Comparison of ENCODE assay signal across 16 mouse cellular contexts in genomic region chr5:121585699-121586098, GRCm38 (mm10). TPM values are rescaled to one million over a fixed set of nuclear protein-coding genes. Genes with fewer than 3 reads are reported as not detected.
DNase-seq lines count a peak whose midpoint lies in the region; ATAC-seq and TF ChIP-seq lines count a peak whose summit lies in the region.
"Had no signal": no experiment of that assay in that cellular context is flagged by ENCODE, and none has a peak within 500 bp of the region (broad histone marks: within the 10 kb centered on the region; RNA-seq: fewer than 3 reads in every experiment).

No protein-coding gene starts in this region.

- no peak for TF ChIP-seq CTCF in layer of hippocampus, adult 2 months (conservative IDR thresholded peaks at IDR 0.05)
- no peak for TF ChIP-seq CTCF in stomach, postnatal 0 days (IDR thresholded peaks at IDR 0.05; ENCODE audit: low read depth)
- TF ChIP-seq CTCF in intestine, postnatal 0 days (IDR thresholded peaks at IDR 0.05; ENCODE audit: low read depth), result no peak

- no peaks in the 10 kb centered on the region for H3K36me3 ChIP-seq in stomach, embryonic 15.5 days
- no peaks in the 10 kb centered on the region for H3K36me3 ChIP-seq in stomach, postnatal 0 days (ENCODE audit: control insufficient read depth, insufficient read depth, low read length)
- H3K36me3 ChIP-seq in intestine, postnatal 0 days (ENCODE audit: control insufficient read depth, insufficient read depth), result no peaks in the 10 kb centered on the region
- no peaks in the 10 kb centered on the region; the same call in 1 of the 2 replicates for H3K36me3 ChIP-seq in hindbrain, embryonic 10.5 days
- H3K36me3 ChIP-seq in midbrain, embryonic 11.5 days (ENCODE audit: control insufficient read depth, insufficient read depth, low read length), result no peaks in the 10 kb centered on the region
- H3K36me3 ChIP-seq: forebrain, embryonic 15.5 days; heart, embryonic 13.5 days; midbrain, embryonic 12.5 days had no signal

- H3K27me3 ChIP-seq in stomach, embryonic 15.5 days (replicated peaks), result no peaks in the 10 kb centered on the region
- no peaks in the 10 kb centered on the region for H3K27me3 ChIP-seq in stomach, postnatal 0 days (ENCODE audit: control insufficient read depth, insufficient read depth, low read length)
- no peaks in the 10 kb centered on the region for H3K27me3 ChIP-seq in intestine, postnatal 0 days (replicated peaks; ENCODE audit: control insufficient read depth, insufficient read depth, low read length)
- H3K27me3 ChIP-seq in hindbrain, embryonic 10.5 days (ENCODE audit: insufficient read depth, poor library complexity, severe bottlenecking), result no peaks in the 10 kb centered on the region
- H3K27me3 ChIP-seq in midbrain, embryonic 11.5 days (ENCODE audit: control insufficient read depth, insufficient read depth, low read length), result no peaks in the 10 kb centered on the region
- H3K27me3 ChIP-seq: forebrain, embryonic 15.5 days; heart, embryonic 13.5 days; hindbrain, embryonic 15.5 days; limb, embryonic 12.5 days; midbrain, embryonic 12.5 days had no signal

- WGBS in stomach, embryonic 15.5 days, result 86% methylated on average over 5 of the region's 5 CpGs
- WGBS in stomach, postnatal 0 days, result 87% methylated on average over 5 of the region's 5 CpGs
- 93% methylated on average over 5 of the region's 5 CpGs for WGBS in intestine, postnatal 0 days
- WGBS in hindbrain, embryonic 10.5 days, result 85% methylated on average over 5 of the region's 5 CpGs
- 81% methylated on average over 5 of the region's 5 CpGs for WGBS in midbrain, embryonic 11.5 days

- ATAC-seq in stomach, embryonic 15.5 days (ENCODE audit: insufficient read depth, low FRiP score, low read depth), result no peak
- ATAC-seq in stomach, postnatal 0 days (ENCODE audit: low FRiP score, low TSS enrichment), result no peak
- ATAC-seq in intestine, postnatal 0 days, result no peak
- ATAC-seq in midbrain, embryonic 11.5 days (ENCODE audit: low FRiP score), result no peak
- ATAC-seq: forebrain, embryonic 15.5 days had no signal

- peaks cover 9% of the 10 kb centered on the region for H3K4me1 ChIP-seq in stomach, embryonic 15.5 days
- H3K4me1 ChIP-seq in stomach, postnatal 0 days (replicated peaks; ENCODE audit: control insufficient read depth, insufficient read depth), result peaks cover 6% of the 10 kb centered on the region
- 0 out of 2 replicates have a peak, but pooled peaks cover 3% of the 10 kb centered on the region for H3K4me1 ChIP-seq in intestine, postnatal 0 days (replicated peaks; ENCODE audit: control insufficient read depth, insufficient read depth, low read length)
- H3K4me1 ChIP-seq in hindbrain, embryonic 10.5 days (replicated peaks), result peaks cover 8% of the 10 kb centered on the region
- H3K4me1 ChIP-seq in midbrain, embryonic 11.5 days (ENCODE audit: control insufficient read depth, insufficient read depth, low read length), result no peaks in the 10 kb centered on the region
- H3K4me1 ChIP-seq: forebrain, embryonic 15.5 days; hindbrain, embryonic 15.5 days; midbrain, embryonic 12.5 days had no signal

- no peak for TF ChIP-seq EP300 in stomach, postnatal 0 days (optimal IDR thresholded peaks at IDR 0.05)

- no peak overlapping the region for H3K4me2 ChIP-seq in stomach, embryonic 15.5 days
- H3K4me2 ChIP-seq in stomach, postnatal 0 days (replicated peaks; ENCODE audit: low read depth), result no peak overlapping the region
- 0 out of 2 replicates have a peak overlapping the region, but pooled peaks have one; percentile 2 for H3K4me2 ChIP-seq in intestine, postnatal 0 days (replicated peaks; ENCODE audit: low read depth)
- H3K4me2 ChIP-seq in midbrain, embryonic 11.5 days, result no peak overlapping the region
- H3K4me2 ChIP-seq: forebrain, embryonic 15.5 days; heart, embryonic 13.5 days; hindbrain, embryonic 15.5 days; limb, embryonic 12.5 days; midbrain, embryonic 12.5 days had no signal

- no peak overlapping the region for H3K4me3 ChIP-seq in layer of hippocampus, adult 2 months
- no peak overlapping the region for H3K4me3 ChIP-seq in stomach, embryonic 15.5 days (replicated peaks)
- no peak overlapping the region for H3K4me3 ChIP-seq in stomach, postnatal 0 days (ENCODE audit: low read depth, low read length)
- H3K4me3 ChIP-seq in intestine, postnatal 0 days (ENCODE audit: low read depth, low read length), result no peak overlapping the region
- no peak overlapping the region for H3K4me3 ChIP-seq in hindbrain, embryonic 10.5 days
- no peak overlapping the region for H3K4me3 ChIP-seq in midbrain, embryonic 11.5 days (ENCODE audit: low read depth, low read length)
- H3K4me3 ChIP-seq: forebrain, embryonic 15.5 days; heart, embryonic 13.5 days; hindbrain, embryonic 15.5 days; limb, embryonic 12.5 days; midbrain, embryonic 12.5 days had no signal

- H3K27ac ChIP-seq in layer of hippocampus, adult 2 months, result peak overlapping the region; percentile 93
- peak overlapping the region; percentile 70; the same call in 1 of the 2 replicates for H3K27ac ChIP-seq in stomach, embryonic 15.5 days
- H3K27ac ChIP-seq in stomach, postnatal 0 days (replicated peaks), result no peak overlapping the region; the same call in 1 of the 2 replicates
- H3K27ac ChIP-seq in intestine, postnatal 0 days (ENCODE audit: low read depth, low read length), result no peak overlapping the region
- no peak overlapping the region for H3K27ac ChIP-seq in hindbrain, embryonic 10.5 days
- no peak overlapping the region for H3K27ac ChIP-seq in midbrain, embryonic 11.5 days (ENCODE audit: low read depth, low read length)
- H3K27ac ChIP-seq: forebrain, embryonic 15.5 days; heart, embryonic 13.5 days; hindbrain, embryonic 15.5 days; limb, embryonic 12.5 days; midbrain, embryonic 12.5 days had no signal

- no peaks in the 10 kb centered on the region for H3K9me3 ChIP-seq in stomach, embryonic 15.5 days
- no peaks in the 10 kb centered on the region for H3K9me3 ChIP-seq in stomach, postnatal 0 days (ENCODE audit: control insufficient read depth, low read length)
- no peaks in the 10 kb centered on the region for H3K9me3 ChIP-seq in intestine, postnatal 0 days (ENCODE audit: control insufficient read depth)
- no peaks in the 10 kb centered on the region for H3K9me3 ChIP-seq in hindbrain, embryonic 10.5 days
- no peaks in the 10 kb centered on the region for H3K9me3 ChIP-seq in midbrain, embryonic 11.5 days (ENCODE audit: control insufficient read depth, low read length)
- H3K9me3 ChIP-seq: forebrain, embryonic 15.5 days; heart, embryonic 13.5 days; hindbrain, embryonic 15.5 days; limb, embryonic 12.5 days; midbrain, embryonic 12.5 days had no signal

- DNase-seq in layer of hippocampus, adult 2 months (ENCODE audit: low spot score in 2 of 2), result no peak
- DNase-seq in layer of hippocampus, adult 11-12 months (ENCODE audit: low spot score), result no peak
- no peak for DNase-seq in stomach, postnatal 0 days (ENCODE audit: low spot score)
- DNase-seq in hindbrain, embryonic 10.5 days (ENCODE audit: low spot score), result no peak
- no peak for DNase-seq in midbrain, embryonic 11.5 days (ENCODE audit: low spot score, missing footprints)
- no peak for DNase-seq in kidney, adult 11 months
- DNase-seq: cerebellum, postnatal 36 days had no signal

- no peak overlapping the region for H3K9ac ChIP-seq in stomach, embryonic 15.5 days
- H3K9ac ChIP-seq in stomach, postnatal 0 days (ENCODE audit: low read length), result no peak overlapping the region
- no peak overlapping the region for H3K9ac ChIP-seq in intestine, postnatal 0 days (ENCODE audit: low read depth, low read length)
- no peak overlapping the region for H3K9ac ChIP-seq in midbrain, embryonic 11.5 days (ENCODE audit: low read length)
- H3K9ac ChIP-seq: forebrain, embryonic 15.5 days; heart, embryonic 13.5 days; hindbrain, embryonic 15.5 days; limb, embryonic 12.5 days; midbrain, embryonic 12.5 days had no signal

RNA-seq across cellular contexts. Expression of gene Aldh2, which starts 7.9 kb away (rescaled TPM):
- 100 to 1,000 TPM; 125 to 134 TPM for total RNA-seq in layer of hippocampus, adult 2 months (2021)
- polyA plus RNA-seq in stomach, embryonic 15.5 days (2015; fragmentation: Nextera tagmentation; extraction: Ambion mirVana), result 196 and 206 TPM in 2 replicates
- polyA plus RNA-seq in stomach, postnatal 0 days (2015; fragmentation: Nextera tagmentation; extraction: Ambion mirVana), result 136 and 145 TPM in 2 replicates
- 179 and 181 TPM in 2 replicates for polyA plus RNA-seq in intestine, postnatal 0 days (2015; fragmentation: Nextera tagmentation; extraction: Ambion mirVana)
- polyA plus RNA-seq in hindbrain, embryonic 10.5 days (2016; fragmentation: Nextera tagmentation; extraction: Ambion mirVana), result 123 and 124 TPM in 2 replicates
- 53.3 and 54.9 TPM in 2 replicates for polyA plus RNA-seq in midbrain, embryonic 11.5 days (2014; fragmentation: Nextera tagmentation; extraction: Ambion mirVana)

RNA-seq across cellular contexts. Expression of gene Acad12, which starts 33.0 kb away (rescaled TPM):
- 1 to 10 TPM; 5.5 to 6.8 TPM for total RNA-seq in layer of hippocampus, adult 2 months (2021)
- polyA plus RNA-seq in stomach, embryonic 15.5 days (2015; fragmentation: Nextera tagmentation; extraction: Ambion mirVana), result 2.3 and 3.6 TPM in 2 replicates
- polyA plus RNA-seq in stomach, postnatal 0 days (2015; fragmentation: Nextera tagmentation; extraction: Ambion mirVana), result 2.3 and 2.6 TPM in 2 replicates
- 3.5 and 3.8 TPM in 2 replicates for polyA plus RNA-seq in intestine, postnatal 0 days (2015; fragmentation: Nextera tagmentation; extraction: Ambion mirVana)
- polyA plus RNA-seq in hindbrain, embryonic 10.5 days (2016; fragmentation: Nextera tagmentation; extraction: Ambion mirVana), result 1.9 TPM in 2 replicates
- 1.5 TPM in 2 replicates for polyA plus RNA-seq in midbrain, embryonic 11.5 days (2014; fragmentation: Nextera tagmentation; extraction: Ambion mirVana)

RNA-seq across cellular contexts. Expression of gene Mapkapk5, which starts 40.0 kb away (rescaled TPM):
- total RNA-seq in layer of hippocampus, adult 2 months (2021), result 10 to 100 TPM; 68.1 to 76.2 TPM
- 46.7 and 48.9 TPM in 2 replicates for polyA plus RNA-seq in stomach, embryonic 15.5 days (2015; fragmentation: Nextera tagmentation; extraction: Ambion mirVana)
- 25.0 and 28.6 TPM in 2 replicates for polyA plus RNA-seq in stomach, postnatal 0 days (2015; fragmentation: Nextera tagmentation; extraction: Ambion mirVana)
- polyA plus RNA-seq in intestine, postnatal 0 days (2015; fragmentation: Nextera tagmentation; extraction: Ambion mirVana), result 36.7 and 36.9 TPM in 2 replicates
- 48.8 and 53.9 TPM in 2 replicates for polyA plus RNA-seq in hindbrain, embryonic 10.5 days (2016; fragmentation: Nextera tagmentation; extraction: Ambion mirVana)
- polyA plus RNA-seq in midbrain, embryonic 11.5 days (2014; fragmentation: Nextera tagmentation; extraction: Ambion mirVana), result 52.1 and 53.5 TPM in 2 replicates

RNA-seq across cellular contexts. Expression of gene Adam1a, which starts 40.4 kb away (rescaled TPM):
- 10 to 100 TPM; 17.7 to 22.9 TPM for total RNA-seq in layer of hippocampus, adult 2 months (2021)
- 1.4 TPM in 2 replicates for polyA plus RNA-seq in stomach, embryonic 15.5 days (2015; fragmentation: Nextera tagmentation; extraction: Ambion mirVana)
- polyA plus RNA-seq in stomach, postnatal 0 days (2015; fragmentation: Nextera tagmentation; extraction: Ambion mirVana), result 0.50 and 0.56 TPM in 2 replicates
- polyA plus RNA-seq in intestine, postnatal 0 days (2015; fragmentation: Nextera tagmentation; extraction: Ambion mirVana), result 0.39 and 0.51 TPM in 2 replicates
- 1.3 and 2.2 TPM in 2 replicates for polyA plus RNA-seq in hindbrain, embryonic 10.5 days (2016; fragmentation: Nextera tagmentation; extraction: Ambion mirVana)
- 2.2 and 3.0 TPM in 2 replicates for polyA plus RNA-seq in midbrain, embryonic 11.5 days (2014; fragmentation: Nextera tagmentation; extraction: Ambion mirVana)

RNA-seq across cellular contexts. Expression of gene Gm42878, which starts 40.4 kb away (rescaled TPM):
- not detected for total RNA-seq in layer of hippocampus, adult 2 months (2021)
- polyA plus RNA-seq in stomach, embryonic 15.5 days (2015; fragmentation: Nextera tagmentation; extraction: Ambion mirVana), result not detected in 2 replicates
- not detected in 2 replicates for polyA plus RNA-seq in stomach, postnatal 0 days (2015; fragmentation: Nextera tagmentation; extraction: Ambion mirVana)
- polyA plus RNA-seq in intestine, postnatal 0 days (2015; fragmentation: Nextera tagmentation; extraction: Ambion mirVana), result not detected in 2 replicates
- polyA plus RNA-seq in hindbrain, embryonic 10.5 days (2016; fragmentation: Nextera tagmentation; extraction: Ambion mirVana), result not detected in 2 replicates
- not detected in 2 replicates for polyA plus RNA-seq in midbrain, embryonic 11.5 days (2014; fragmentation: Nextera tagmentation; extraction: Ambion mirVana)
- polyA plus RNA-seq: C2C12; embryonic facial prominence, embryonic 14.5 days; forebrain, embryonic 15.5 days; heart, embryonic 13.5 days; hindbrain, embryonic 15.5 days; limb, embryonic 12.5 days; midbrain, embryonic 12.5 days had no signal

Comparison
In these comparisons a context has a peak if more than half of its experiments do, and no peak if none do; other contexts are left out.
1. H3K27ac ChIP-seq: peak in layer of hippocampus, adult 2 months (single experiment) and stomach, embryonic 15.5 days (single experiment); none in stomach, postnatal 0 days (single experiment), intestine, postnatal 0 days (single experiment), hindbrain, embryonic 10.5 days (single experiment) and midbrain, embryonic 11.5 days (single experiment).